Mouse (Mus musculus) forelimb bud, embryonic 11.5 days (tissue): ENCODE results near the gene Abhd12b.

Experiments
- DNase-seq: peaks from one replicate; pipeline ENCODE4 v3.0.0-alpha.2; 2012; ENCODE audit warnings: low read depth, low spot score

Abhd12b gene

DNA sequence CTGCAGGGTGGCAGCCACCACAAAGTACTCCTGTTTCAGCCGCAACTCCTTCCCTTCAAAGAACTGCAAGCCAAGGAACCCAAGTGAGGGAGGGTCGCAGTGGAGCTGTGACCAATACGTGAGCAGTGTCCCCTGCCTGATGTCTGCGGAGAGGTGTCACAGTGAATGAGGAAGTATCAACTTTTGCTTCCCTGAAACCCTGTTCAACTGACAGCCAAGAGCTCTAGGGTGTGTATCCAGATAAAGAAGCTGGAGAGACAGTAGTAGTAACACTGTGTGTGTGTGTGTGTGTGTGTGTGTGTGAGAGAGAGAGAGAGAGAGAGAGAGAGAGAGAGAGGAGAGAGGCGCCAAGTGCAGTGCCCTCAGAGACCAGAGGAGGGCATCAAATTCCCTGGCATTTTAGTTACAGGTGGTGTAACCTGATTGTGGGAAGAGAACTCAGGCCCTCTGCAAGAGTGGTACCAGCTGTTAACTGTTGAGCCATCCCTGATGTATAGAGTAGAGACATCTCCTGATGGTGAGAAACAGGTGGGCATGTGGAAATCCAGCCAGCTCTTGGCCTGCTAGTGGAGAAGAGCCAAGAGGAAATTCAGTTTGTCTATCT is 48.1 kb downstream of the Abhd12b start:
- no peak for DNase-seq

DNA sequence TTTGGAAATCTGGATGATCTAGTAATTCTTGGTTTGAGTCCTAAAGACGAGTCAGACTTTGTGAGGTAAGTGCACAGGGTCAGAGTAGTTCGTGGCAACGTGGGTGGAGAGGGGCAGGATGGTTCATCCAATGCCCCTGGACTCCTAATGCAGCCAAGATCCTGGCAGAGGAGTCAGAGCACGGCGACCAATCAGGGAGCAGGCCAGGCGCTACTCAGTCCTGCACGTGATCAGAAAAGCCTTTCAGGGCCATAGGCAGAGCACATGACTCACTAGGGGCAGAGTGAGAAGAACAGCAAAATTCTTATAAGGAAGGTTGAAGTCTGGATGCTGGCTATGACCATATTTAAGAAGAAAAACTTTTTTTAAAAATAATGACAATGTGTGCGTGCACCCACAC is 50.5 kb downstream of the Abhd12b start:
- DNase-seq = no peak

DNA sequence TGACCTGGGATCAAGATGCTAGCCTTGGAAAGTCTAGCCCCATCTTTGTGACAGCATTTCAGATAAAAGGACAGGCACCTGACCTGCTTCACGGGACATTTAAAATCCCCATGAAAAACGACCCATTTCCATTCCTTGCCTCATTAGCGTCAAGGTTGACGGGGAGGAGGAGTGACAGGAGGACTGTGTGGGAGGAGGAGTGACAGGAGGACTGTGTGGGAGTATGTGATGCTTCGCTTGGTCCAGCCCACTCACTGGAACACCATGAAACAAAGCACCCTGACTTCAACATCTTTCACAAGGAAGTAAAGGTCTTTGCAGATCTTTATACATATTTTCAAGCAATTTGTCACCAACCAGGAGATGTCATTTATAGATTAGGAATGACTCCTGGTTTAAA is 54.3 kb downstream of the Abhd12b start:
- no peak for DNase-seq

DNA sequence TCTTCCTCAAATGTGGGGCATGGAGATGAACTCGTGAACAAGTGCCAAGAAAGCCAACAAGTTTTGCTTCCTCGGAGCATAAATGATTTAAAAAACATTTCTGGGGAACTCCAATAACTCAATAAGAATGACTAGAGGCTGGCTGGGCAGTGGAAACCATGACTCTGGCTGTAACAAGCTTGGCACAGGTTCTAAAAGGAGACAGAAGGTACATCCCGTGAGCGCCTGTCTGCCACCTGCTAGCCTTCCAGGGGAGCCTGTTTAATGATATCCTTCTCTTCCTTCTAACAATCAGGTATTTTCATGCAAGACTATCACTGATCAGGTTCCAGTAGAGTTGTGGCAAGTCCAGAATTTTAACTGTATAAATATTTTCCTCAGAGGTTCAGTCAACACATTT is 58.6 kb downstream of the Abhd12b start:
- DNase-seq = no peak

DNA sequence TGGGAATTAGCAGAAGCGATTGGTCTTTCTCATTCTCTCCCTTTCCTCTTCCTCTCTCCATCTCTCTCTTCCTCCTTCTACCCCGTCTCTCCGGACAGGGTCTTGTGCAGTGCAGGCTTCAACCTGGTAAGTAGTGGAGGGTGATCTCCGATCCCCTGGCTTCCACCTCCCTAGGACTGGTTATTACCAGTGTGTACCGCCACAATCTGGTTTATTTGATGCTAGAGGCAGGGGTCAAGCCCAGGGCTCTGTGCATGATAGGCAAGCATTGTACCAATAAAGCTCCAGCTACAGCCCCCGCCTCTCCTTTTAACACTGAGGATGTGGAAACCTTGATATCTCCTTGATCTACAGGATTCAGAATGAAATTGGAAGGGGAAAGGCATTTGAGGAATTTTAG is 59.7 kb downstream of the Abhd12b start:
- no peak for DNase-seq

DNA sequence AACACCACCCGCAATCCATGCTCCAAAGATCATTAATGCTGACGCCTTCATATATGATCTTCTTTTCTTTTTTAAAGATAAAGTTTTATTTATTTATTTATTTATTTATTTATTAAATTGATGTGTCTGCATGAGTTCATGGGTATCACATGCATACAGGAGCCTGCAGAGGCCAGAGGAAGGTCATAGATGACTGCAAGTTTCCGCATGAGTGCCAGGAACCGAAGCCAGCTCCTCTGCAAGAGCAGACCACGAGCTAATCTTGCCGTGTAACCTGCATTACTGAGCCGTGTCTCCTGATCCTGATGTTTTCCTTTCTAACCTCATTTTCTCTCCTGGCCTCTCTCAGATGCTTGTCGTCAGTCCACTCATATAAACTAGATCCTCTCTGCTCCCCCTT is 60.3 kb downstream of the Abhd12b start:
- no peak for DNase-seq

DNA sequence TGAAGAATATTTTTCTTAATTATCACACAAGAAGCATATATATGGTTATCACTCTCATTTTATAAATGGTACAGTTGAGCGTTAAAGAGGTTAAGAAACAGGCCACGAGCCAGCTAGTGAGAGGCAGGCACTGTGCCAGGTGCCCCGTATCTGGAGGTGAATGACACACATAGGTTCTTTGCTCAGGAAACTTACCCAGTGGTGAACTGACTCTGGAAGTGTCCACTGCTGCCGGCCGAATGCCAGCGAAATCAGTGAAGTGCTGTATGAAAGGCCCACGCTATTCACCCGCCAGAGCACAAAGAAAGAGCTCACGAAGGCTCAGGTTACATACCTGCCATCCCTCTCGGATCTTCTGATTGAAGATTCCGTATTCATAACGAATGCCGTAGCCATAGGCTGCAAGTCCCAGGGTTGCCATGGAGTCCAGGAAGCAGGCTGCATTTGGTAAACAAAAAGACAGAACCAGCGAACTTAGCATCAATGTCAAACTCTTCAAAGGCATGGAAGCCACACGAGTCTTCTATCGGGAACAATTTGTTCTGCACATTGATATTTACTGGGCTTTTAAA is 62.4 kb downstream of the Abhd12b start:
- no peak for DNase-seq

DNA sequence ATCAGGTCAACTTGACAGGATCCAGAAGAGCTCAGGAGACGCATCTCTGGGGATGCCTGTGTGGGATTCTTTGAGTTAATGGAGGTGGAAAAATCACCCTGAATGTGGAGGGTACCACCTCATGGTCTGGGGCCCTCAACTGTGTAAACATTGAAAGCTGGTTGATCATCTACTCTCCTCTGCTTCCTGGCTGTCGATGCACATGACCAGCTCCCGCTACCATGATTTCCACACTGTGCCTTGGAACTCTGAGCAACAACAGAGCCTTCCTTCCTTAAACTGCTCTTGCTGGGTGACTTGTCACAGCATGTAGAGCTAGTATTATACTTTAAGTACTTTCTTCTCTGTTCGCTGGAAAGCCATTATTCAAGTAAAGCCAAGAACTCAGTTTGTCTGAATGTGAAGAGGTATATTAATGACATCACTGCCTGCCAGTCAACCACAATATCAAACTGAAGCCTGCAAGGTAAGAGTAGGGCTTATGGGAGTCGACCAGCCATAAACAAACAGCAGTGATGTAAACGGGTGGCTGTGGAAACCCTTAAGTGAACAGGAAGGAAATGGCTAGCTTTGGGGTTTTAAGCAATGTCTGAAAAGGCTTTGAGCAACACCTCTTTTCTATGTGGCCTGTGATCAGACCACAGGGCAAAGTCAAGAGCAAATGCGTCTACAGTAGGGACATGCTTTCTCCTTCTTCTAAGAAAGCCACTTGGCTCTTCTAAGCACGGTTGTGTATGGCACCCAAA is 65.0 kb downstream of the Abhd12b start:
- no peak for DNase-seq

DNA sequence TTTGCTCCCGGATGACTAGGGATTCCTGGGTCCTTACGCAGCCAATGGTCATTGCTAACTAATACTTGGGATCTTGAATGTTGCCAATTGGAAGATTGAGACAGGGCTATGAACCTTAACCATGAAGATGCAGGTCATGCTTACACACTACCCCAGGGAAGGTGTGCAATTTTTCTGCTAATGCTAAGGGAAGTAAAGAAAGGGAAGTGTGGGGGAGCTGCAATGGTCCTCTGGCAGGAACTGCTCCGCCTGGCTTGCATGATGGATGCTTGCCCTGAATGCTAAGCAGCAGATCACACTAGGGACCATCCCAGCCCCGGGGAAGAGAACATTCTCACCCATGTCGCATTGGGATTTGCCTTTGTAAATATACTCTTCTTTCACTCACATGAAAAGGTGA is 67.5 kb downstream of the Abhd12b start:
- no peak for DNase-seq

DNA sequence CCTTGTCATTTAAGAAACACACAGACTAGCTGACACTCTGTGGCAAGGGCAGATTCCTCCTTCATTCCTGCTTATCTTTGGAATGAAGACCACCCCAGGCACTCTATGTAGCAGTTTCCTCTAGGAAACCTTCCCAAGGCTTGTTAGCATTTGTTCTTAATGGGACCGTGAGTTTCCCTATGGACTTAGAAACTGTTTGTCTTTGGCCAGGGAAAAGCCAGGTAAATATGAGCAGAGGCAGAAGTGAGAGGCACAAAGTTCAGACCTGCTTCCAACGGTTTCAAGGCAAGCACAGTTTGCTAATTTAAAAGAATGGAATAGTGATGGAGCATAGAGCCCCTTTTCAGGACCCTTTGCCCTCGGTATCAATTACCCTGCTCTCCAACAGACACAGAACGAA is 69.4 kb downstream of the Abhd12b start:
- DNase-seq = no peak

DNA sequence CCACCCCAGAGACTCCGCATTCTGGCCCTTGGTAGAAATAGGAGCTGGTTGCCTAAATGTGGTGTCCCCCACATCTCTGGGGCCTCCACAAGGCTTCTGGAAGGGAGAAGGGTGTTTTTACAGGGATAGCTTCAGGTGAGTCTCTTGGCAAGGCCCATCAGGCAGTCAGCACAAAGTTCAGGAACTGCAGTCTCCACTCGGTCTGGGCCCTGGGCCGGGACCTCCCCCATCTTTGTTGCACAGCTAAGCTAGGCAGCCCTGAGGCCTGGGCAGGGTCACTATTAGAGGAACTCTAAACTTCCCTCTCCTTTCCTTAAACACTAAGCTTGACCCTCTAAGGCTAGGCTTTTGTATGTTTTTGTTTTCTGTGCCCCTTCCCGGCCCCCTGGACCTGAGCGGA is 72.7 kb downstream of the Abhd12b start:
- DNase-seq = no peak

DNA sequence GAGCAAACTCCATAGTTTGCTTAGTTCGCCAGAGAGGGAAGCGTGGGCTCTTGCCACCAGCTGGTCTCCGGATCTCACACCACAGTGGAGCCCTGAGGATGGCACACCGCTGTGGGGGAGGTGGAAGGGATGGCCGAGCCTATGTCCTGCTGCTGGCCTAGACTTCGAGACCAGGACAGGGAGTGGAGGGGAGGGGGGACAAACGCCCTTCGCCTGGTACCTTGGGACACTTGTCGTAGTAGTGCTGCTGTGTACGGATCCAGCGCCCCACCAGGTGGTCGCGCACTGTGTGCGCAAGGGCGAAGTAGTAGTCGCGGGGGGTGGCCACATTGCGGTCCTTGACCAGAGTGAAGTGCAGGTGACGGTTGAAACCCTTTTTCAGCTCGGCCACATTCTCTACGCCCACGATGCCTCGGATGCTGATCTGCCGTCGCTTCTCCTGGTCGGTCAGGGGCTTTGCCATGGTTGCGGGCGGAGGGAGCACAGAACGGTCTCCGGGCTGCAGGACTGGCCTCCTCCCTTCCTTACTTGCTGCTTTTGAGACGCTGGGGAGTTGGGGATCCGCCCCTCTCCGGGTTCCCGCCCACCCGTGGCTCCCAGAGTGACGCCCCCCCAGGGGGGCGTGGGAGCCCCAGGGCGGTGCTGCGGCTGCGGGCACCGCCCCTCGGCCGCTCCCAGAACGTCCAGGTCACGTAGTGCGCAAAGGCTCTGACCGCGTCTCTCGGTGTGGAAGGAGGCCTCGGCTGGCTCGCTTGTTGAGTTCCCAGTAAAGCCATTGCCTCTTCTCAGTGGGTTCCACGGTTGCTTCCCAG is 73.4 kb downstream of the Abhd12b start:
- DNase-seq = peak; percentile 72

DNA sequence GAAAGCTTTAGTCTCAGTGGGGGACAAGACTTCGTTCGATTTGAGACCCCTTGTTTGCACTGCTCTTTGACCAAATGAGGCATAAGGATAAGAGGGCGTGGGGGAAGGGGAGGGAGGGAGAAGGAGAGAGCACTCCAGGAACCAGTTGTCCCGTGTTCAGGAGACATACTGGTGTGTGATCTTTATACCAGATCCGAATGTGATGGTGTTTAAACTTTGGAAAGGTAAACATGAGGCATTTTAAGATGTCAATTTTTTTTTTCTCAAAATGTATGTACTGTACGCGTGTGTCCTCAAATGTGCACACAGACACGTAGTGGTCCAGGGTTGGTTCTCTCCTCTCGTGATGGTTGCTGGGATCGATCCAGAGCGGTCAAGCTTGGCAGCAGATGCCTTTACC is 74.2 kb downstream of the Abhd12b start:
- DNase-seq = no peak

DNA sequence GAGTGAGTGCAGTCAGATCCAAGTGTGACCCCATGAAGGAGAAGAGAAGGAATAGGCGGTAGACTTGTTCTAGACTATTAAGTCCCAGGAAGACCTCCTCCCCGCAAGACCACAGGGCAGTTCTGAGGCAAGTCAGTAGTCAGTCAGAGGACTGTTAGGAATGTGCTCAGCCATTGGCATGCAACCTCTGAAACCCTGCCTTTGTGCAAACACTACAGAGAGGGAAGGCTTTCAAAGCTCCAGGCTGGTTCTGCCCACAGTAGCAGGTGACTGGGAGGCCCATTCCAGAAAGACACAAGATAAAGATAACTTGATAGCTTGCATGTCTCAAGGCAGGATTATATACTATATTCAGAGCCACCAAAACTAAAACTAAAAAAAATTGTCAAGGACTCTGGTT is 77.4 kb downstream of the Abhd12b start, which contains the start of gene Pygl:
Gene Pygl, minus strand, starts transcription at position 195 of the 400 bp plus-strand sequence.
- DNase-seq = no peak

DNA sequence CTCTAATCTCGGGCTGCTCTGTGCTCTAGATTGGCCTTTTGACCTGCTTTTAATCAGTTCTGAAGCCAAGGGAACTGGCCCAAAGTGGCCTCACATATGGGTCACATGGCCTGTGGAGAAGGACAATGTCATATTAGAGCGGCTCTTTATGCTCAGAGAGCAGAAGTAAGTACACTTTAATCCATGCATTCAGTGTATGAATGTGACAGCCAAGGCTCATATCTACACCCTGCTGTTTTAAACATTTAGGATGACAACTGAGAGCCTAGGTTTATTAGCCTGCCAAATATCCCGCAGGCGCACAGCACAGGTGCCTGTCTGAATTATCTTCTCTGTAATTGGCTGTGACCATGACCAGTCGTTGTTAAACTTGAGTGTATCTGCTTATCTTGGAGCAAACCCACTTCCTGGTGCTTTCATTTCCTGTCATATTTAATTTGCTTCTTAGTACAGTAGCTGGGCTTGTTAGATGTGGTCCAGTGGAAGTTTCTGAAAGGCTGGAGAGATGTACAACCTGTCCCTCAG is 78.1 kb downstream of the Abhd12b start:
- DNase-seq = no peak
